Mouse (Mus musculus): Measurements from ENCODE around the gene Filip1l. TPM values are rescaled to one million over a fixed set of nuclear protein-coding genes. Genes with fewer than 3 reads are reported as not detected.

Filip1l gene
- polyA plus RNA-seq, 1 experiment = 3.2 TPM

DNA sequence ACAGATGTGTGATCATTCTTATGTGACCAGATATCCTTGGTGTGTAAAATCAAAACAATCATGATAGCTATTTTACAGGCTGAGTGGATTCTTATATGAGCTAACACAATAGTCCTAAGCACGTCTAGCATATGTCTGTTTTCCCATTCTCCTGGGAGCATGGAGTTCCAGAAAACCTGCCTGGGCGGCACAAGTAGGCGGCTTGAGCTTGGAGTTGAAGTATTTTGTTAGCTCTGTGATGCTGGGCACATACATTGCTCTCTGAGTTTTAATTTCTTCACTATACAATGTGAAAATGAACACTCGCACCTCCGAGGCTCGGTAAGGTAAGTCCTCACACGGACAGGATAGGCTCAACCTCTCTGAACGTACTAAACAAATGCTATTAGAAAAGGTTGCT is 137.8 kb downstream of the Filip1l start:
- Histone ChIP-seq H3K4me1 (ENCODE audit: control insufficient read depth, insufficient read depth, insufficient read length, low read length) (no peaks in the 10 kb centered on the region; the same call in 1 of the 2 replicates), H3K4me3 (ENCODE audit: low read depth, low read length) (no peak overlapping the region), H3K27ac (ENCODE audit: insufficient read depth, low read depth, low read length) (no peak overlapping the region), H3K27me3 (ENCODE audit: control insufficient read depth, insufficient read depth, low read length) (no peaks in the 10 kb centered on the region), H3K36me3 (ENCODE audit: control insufficient read depth, insufficient read depth, low read length) (no peaks in the 10 kb centered on the region)
- 97% methylated on average over 8 of the region's 8 CpGs for WGBS
- TF ChIP-seq CTCF (IDR thresholded peaks at IDR 0.05; ENCODE audit: extremely low read depth, insufficient read length, insufficient replicate concordance, low read depth, low read length) (no peak), POLR2A (IDR thresholded peaks at IDR 0.05; ENCODE audit: low read depth, low read length) (no peak)

DNA sequence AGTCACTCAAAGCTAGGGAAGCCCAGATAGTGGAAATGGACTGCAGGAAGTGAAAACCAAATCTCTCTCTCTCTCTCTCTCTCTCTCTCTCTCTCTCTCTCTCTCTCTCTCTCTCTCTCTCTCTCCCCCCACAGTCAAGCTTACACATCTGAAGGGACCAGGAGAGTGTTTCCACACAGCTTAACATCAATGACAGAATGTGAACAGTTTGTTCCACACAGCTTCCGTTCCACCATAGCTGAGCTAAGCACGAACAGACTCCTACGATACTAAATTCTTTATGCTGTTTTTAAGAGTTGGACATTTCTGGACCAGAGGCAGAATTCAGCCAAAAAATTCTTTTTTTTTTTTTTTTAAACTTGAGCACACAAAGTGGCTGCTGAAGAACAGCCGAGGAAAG is 139.0 kb downstream of the Filip1l start:
- no peak overlapping the region for H3K27ac ChIP-seq (ENCODE audit: insufficient read depth, low read depth, low read length)
- H3K36me3 ChIP-seq (ENCODE audit: control insufficient read depth, insufficient read depth, low read length) = no peaks in the 10 kb centered on the region
- no peaks in the 10 kb centered on the region for H3K27me3 ChIP-seq (ENCODE audit: control insufficient read depth, insufficient read depth, low read length)
- WGBS = 92% methylated on average over 4 of the region's 4 CpGs
- TF ChIP-seq CTCF (IDR thresholded peaks at IDR 0.05; ENCODE audit: extremely low read depth, insufficient read length, insufficient replicate concordance, low read depth, low read length) (no peak), POLR2A (IDR thresholded peaks at IDR 0.05; ENCODE audit: low read depth, low read length) (no peak)
- no peak overlapping the region for H3K4me3 ChIP-seq (ENCODE audit: low read depth, low read length)
- H3K4me1 ChIP-seq (ENCODE audit: control insufficient read depth, insufficient read depth, insufficient read length, low read length) = peaks cover 4% of the 10 kb centered on the region; the same call in 1 of the 2 replicates

DNA sequence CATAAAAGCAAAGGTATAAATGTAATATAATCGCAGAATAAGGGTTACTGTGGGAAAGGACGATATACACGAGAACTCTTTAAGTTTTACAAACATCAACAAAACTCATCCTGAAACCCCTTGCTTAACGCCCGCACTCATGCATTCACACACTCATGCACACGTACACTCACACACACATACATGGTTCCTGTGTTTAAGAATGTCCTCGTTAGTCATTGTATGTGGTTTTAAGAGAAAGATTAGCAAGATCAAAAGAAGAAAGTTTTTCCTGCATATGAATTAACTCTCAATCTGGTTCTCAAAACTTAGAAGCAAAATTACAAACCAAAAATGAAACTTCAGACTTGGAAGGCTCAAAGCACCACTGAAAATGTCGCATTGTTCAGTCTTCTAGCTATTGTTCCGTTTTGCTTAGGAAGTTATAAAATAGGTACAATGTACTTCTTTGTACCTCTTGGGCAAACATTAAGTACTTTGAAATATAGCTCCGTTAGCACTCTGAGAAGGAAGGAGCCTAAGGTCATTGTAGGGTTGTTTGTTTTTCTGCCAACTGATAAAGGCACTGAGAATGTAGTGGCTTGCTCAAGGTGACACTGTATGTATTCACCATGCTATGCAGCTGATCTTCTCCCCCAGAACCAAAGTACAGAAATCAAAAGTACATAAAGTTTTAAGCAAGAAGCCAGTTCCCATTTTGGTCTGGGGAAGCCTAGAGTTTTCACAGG is 142.7 kb downstream of the Filip1l start:
- H3K27me3 ChIP-seq (ENCODE audit: control insufficient read depth, insufficient read depth, low read length) = no peaks in the 10 kb centered on the region
- H3K27ac ChIP-seq (ENCODE audit: insufficient read depth, low read depth, low read length) = peak overlapping the region; percentile 59
- no peak overlapping the region for H3K4me3 ChIP-seq (ENCODE audit: low read depth, low read length)
- H3K4me1 ChIP-seq (ENCODE audit: control insufficient read depth, insufficient read depth, insufficient read length, low read length) = peaks cover 7% of the 10 kb centered on the region; the same call in 1 of the 2 replicates
- TF ChIP-seq POLR2A (IDR thresholded peaks at IDR 0.05; ENCODE audit: low read depth, low read length) = no peak
- TF ChIP-seq CTCF (IDR thresholded peaks at IDR 0.05; ENCODE audit: extremely low read depth, insufficient read length, insufficient replicate concordance, low read depth, low read length) = no peak
- H3K36me3 ChIP-seq (ENCODE audit: control insufficient read depth, insufficient read depth, low read length) = no peaks in the 10 kb centered on the region
- WGBS = 22% methylated on average over 10 of the region's 10 CpGs

DNA sequence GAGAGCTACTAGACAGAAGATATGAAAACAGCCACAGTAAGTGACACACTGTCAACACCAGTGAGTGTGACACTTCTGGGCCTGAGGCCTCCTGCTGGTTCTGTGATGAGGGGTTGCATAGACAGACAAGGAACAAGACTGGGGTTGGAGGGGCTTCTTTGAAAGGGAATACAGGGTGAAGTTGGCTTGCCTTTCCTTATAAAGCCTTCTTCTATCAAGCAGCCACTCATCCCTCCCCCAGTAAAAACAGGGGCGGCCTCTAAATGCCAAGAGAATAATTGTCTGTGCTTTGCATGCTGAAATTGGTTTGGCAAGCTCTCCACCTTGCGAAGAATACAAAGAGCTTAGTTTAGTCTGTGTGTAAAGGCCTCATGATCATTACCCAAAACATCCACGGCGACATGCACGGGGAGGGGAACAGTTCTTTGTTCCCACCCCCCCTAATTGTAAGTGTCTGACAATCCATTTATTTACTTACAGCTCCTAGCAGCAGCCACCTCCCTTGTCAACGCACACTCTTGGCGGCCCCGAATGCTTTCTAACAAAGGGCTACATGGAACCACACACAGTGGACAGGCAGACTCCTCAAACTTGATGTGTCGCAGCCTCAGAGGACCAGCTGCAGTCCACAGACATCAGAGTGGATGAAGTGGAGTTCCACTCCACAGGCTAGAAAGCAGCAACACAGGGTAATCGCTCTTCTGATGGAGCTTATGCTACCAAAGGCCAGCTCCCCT is 143.7 kb downstream of the Filip1l start:
- Histone ChIP-seq H3K27me3 (ENCODE audit: control insufficient read depth, insufficient read depth, low read length) (no peaks in the 10 kb centered on the region), H3K4me1 (ENCODE audit: control insufficient read depth, insufficient read depth, insufficient read length, low read length) (peaks cover 8% of the 10 kb centered on the region; the same call in 1 of the 2 replicates), H3K36me3 (ENCODE audit: control insufficient read depth, insufficient read depth, low read length) (no peaks in the 10 kb centered on the region), H3K4me3 (ENCODE audit: low read depth, low read length) (no peak overlapping the region), H3K27ac (ENCODE audit: insufficient read depth, low read depth, low read length) (no peak overlapping the region)
- no peak for TF ChIP-seq POLR2A (IDR thresholded peaks at IDR 0.05; ENCODE audit: low read depth, low read length)
- TF ChIP-seq CTCF (IDR thresholded peaks at IDR 0.05; ENCODE audit: extremely low read depth, insufficient read length, insufficient replicate concordance, low read depth, low read length) = no peak
- WGBS = 78% methylated on average over 10 of the region's 10 CpGs

DNA sequence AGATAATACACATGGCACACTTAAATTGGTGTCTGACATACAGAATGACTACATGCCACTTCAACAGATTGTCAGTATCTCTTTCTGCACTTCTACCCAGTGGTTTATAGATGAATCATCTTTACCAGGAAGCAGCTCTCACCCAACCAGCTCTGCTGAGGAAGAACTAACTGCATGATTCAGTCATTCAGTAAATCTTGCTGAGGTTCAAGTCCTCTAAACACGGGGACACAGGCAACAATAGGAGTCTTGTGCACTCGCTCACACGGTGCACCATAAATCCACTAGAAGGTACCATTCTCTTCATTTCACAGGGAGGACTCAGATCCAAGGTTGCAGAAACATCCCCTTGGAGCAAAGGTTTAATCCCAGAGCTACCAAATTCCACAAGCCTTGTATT is 148.0 kb downstream of the Filip1l start:
- Histone ChIP-seq H3K27ac (ENCODE audit: insufficient read depth, low read depth, low read length) (no peak overlapping the region), H3K27me3 (ENCODE audit: control insufficient read depth, insufficient read depth, low read length) (no peaks in the 10 kb centered on the region), H3K4me3 (ENCODE audit: low read depth, low read length) (no peak overlapping the region), H3K4me1 (ENCODE audit: control insufficient read depth, insufficient read depth, insufficient read length, low read length) (peaks cover 10% of the 10 kb centered on the region; the same call in 1 of the 2 replicates), H3K36me3 (ENCODE audit: control insufficient read depth, insufficient read depth, low read length) (no peaks in the 10 kb centered on the region)
- WGBS = 29% methylated on average over 3 of the region's 3 CpGs
- TF ChIP-seq POLR2A (IDR thresholded peaks at IDR 0.05; ENCODE audit: low read depth, low read length) = no peak
- TF ChIP-seq CTCF (IDR thresholded peaks at IDR 0.05; ENCODE audit: extremely low read depth, insufficient read length, insufficient replicate concordance, low read depth, low read length) = no peak

DNA sequence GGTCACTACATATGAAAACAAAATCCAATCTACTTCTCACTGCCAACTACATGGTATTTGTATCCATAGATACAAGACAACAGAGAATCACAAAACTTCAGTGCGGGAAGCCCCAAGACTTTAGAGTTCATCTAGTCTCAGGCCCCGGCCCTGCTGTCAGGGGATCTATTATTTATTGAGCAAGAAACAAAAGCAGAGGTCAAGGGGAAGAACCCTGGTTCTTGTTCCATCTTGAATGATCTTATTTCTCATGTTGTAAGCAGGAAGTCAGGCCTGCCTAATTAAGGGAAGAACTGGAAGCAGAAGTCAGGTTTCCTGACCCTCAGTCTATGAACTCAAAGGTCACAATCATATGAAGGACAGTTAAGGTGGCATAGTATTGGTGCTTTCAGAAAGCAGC is 149.3 kb downstream of the Filip1l start:
- no peak for TF ChIP-seq CTCF (IDR thresholded peaks at IDR 0.05; ENCODE audit: extremely low read depth, insufficient read length, insufficient replicate concordance, low read depth, low read length)
- TF ChIP-seq POLR2A (IDR thresholded peaks at IDR 0.05; ENCODE audit: low read depth, low read length) = no peak
- WGBS = 55% methylated on average over 2 of the region's 2 CpGs
- Histone ChIP-seq H3K27ac (ENCODE audit: insufficient read depth, low read depth, low read length) (peak overlapping the region; percentile 1; the same call in 1 of the 2 replicates), H3K36me3 (ENCODE audit: control insufficient read depth, insufficient read depth, low read length) (no peaks in the 10 kb centered on the region), H3K27me3 (ENCODE audit: control insufficient read depth, insufficient read depth, low read length) (no peaks in the 10 kb centered on the region), H3K4me3 (ENCODE audit: low read depth, low read length) (no peak overlapping the region), H3K4me1 (ENCODE audit: control insufficient read depth, insufficient read depth, insufficient read length, low read length) (peaks cover 5% of the 10 kb centered on the region; the same call in 1 of the 2 replicates)

DNA sequence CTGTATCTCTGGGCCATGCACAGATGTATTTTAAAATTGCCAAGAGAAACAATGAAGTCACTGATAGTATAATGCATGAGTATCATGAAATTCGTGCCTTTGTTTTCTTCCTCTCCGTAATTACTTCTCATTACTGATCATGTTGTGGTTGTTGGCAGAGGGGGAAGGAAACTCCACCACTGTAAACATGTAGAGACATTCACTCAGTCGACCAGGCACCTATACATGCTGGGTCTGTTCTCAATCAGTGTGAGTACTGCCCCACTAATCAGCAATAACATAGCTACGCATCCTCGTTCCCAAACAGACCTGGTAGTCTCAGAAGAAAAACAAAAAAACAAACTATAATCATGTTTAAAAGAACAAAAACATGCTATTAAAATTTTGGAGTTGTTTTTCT is 149.9 kb downstream of the Filip1l start:
- Histone ChIP-seq H3K4me3 (ENCODE audit: low read depth, low read length) (no peak overlapping the region), H3K36me3 (ENCODE audit: control insufficient read depth, insufficient read depth, low read length) (no peaks in the 10 kb centered on the region), H3K27me3 (ENCODE audit: control insufficient read depth, insufficient read depth, low read length) (no peaks in the 10 kb centered on the region), H3K4me1 (ENCODE audit: control insufficient read depth, insufficient read depth, insufficient read length, low read length) (peaks cover 5% of the 10 kb centered on the region; the same call in 1 of the 2 replicates), H3K27ac (ENCODE audit: insufficient read depth, low read depth, low read length) (peak overlapping the region; percentile 1; the same call in 1 of the 2 replicates)
- WGBS = 66% methylated on average over 5 of the region's 5 CpGs
- TF ChIP-seq POLR2A (IDR thresholded peaks at IDR 0.05; ENCODE audit: low read depth, low read length) = no peak
- no peak for TF ChIP-seq CTCF (IDR thresholded peaks at IDR 0.05; ENCODE audit: extremely low read depth, insufficient read length, insufficient replicate concordance, low read depth, low read length)
